Mouse (Mus musculus) brain, embryonic 14.5 days (tissue): ENCODE measurements around the gene Scml4. TPM values are rescaled to one million over a fixed set of nuclear protein-coding genes. Genes with fewer than 3 reads are reported as not detected.

ENCODE experiments used
- DNase-seq: peaks from one replicate; pipeline ENCODE4 v3.0.0-alpha.2; 2011; ENCODE audit warnings: low read depth
- CTCF ChIP-seq: fragments of 200-500 bp; IDR thresholded peaks from 2 replicates; pipeline ENCODE4 v1.5.1; 2012; ENCODE audit warnings: inconsistent platforms, mild to moderate bottlenecking, moderate library complexity, borderline replicate concordance; ENCODE audit not compliant: insufficient read depth, insufficient read length; ENCODE audit errors: extremely low read depth
- POLR2A ChIP-seq: fragments of 200-500 bp; IDR thresholded peaks from 2 replicates; pipeline ENCODE4 v1.6.1; 2012; ENCODE audit warnings: mild to moderate bottlenecking, inconsistent platforms, borderline replicate concordance; ENCODE audit not compliant: poor library complexity, insufficient read depth, insufficient read length, severe bottlenecking; ENCODE audit errors: extremely low read depth
- polyA plus RNA-seq: library from polyadenylated mRNA; depleted of rRNA; stranded (reverse); fragments of >200 nt; gene quantifications from 2 replicates; pipeline ENCODE4 v1.2.3, GENCODE M21; 2012

Gene Scml4
- polyA plus RNA-seq, 1 experiment, result 10.8 TPM

GRCm38 (mm10) chr10:42888241-42888640 lies 28.1 kb downstream of the Scml4 start:
- no peak for DNase-seq
- TF ChIP-seq CTCF (no peak), POLR2A (no peak)

GRCm38 (mm10) chr10:42890365-42890764 lies 30.2 kb downstream of the Scml4 start:
- TF ChIP-seq CTCF (no peak), POLR2A (no peak)

GRCm38 (mm10) chr10:42892250-42892649 lies 32.1 kb downstream of the Scml4 start:
- no peak for DNase-seq
- no peak for TF ChIP-seq CTCF
- TF ChIP-seq POLR2A, result no peak

More at GRCm38 (mm10) chr10:42890365-42890764, 30.2 kb downstream of the Scml4 start:
- no peak for DNase-seq

- TF ChIP-seq CTCF, result no peak
- TF ChIP-seq POLR2A, result no peak
- no peak for DNase-seq
Observed at GRCm38 (mm10) chr10:42892987-42893386, 32.8 kb downstream of the Scml4 start.

- DNase-seq, result no peak
- TF ChIP-seq POLR2A (no peak), CTCF (no peak)
Observed at GRCm38 (mm10) chr10:42893857-42894256, 33.7 kb downstream of the Scml4 start.

GRCm38 (mm10) chr10:42894263-42894662 lies 34.1 kb downstream of the Scml4 start:
- DNase-seq, result no peak
- TF ChIP-seq CTCF, result no peak

GRCm38 (mm10) chr10:42894696-42895095 lies 34.5 kb downstream of the Scml4 start:
- DNase-seq, result no peak
- TF ChIP-seq CTCF, result no peak
- no peak for TF ChIP-seq POLR2A

- no peak for DNase-seq
- no peak for TF ChIP-seq CTCF
- TF ChIP-seq POLR2A, result no peak
Observed at GRCm38 (mm10) chr10:42896621-42897020, 36.5 kb downstream of the Scml4 start.

- no peak for TF ChIP-seq POLR2A
- TF ChIP-seq CTCF, result no peak
- DNase-seq, result no peak
Observed at GRCm38 (mm10) chr10:42897166-42897565, 37.0 kb downstream of the Scml4 start.

- DNase-seq, result no peak
- TF ChIP-seq CTCF, result no peak
Observed at GRCm38 (mm10) chr10:42897632-42898031, 37.5 kb downstream of the Scml4 start.

GRCm38 (mm10) chr10:42901361-42901760 lies 41.2 kb downstream of the Scml4 start:
- no peak for TF ChIP-seq CTCF
- no peak for TF ChIP-seq POLR2A
- no peak for DNase-seq

- DNase-seq, result no peak
- TF ChIP-seq CTCF (no peak), POLR2A (no peak)
Observed at GRCm38 (mm10) chr10:42903054-42903453, 42.9 kb downstream of the Scml4 start.

- no peak for DNase-seq
- no peak for TF ChIP-seq POLR2A
- TF ChIP-seq CTCF, result no peak
Observed at GRCm38 (mm10) chr10:42908562-42908961, 48.4 kb downstream of the Scml4 start.

- DNase-seq, result no peak
- TF ChIP-seq CTCF (no peak), POLR2A (no peak)
Observed at GRCm38 (mm10) chr10:42910567-42910966, 50.4 kb downstream of the Scml4 start.
